ENCODE assay signal across 36 mouse cellular contexts in genomic region chr7:18710846-18711245, GRCm38 (mm10). TPM values are rescaled to one million over a fixed set of nuclear protein-coding genes. Genes with fewer than 3 reads are reported as not detected.
"Had no signal": no experiment of that assay in that cellular context is flagged by ENCODE, and none has a peak within 500 bp of the region (broad histone marks: within the 10 kb centered on the region; RNA-seq: fewer than 3 reads in every experiment).

No protein-coding gene starts in this region.

- H3K9me3 ChIP-seq: heart, embryonic 10.5 days; heart, embryonic 13.5 days; heart, embryonic 15.5 days; hindbrain, embryonic 10.5 days; hindbrain, embryonic 12.5 days; hindbrain, embryonic 13.5 days; hindbrain, embryonic 15.5 days; intestine, embryonic 15.5 days; kidney, embryonic 15.5 days had no signal

- DNase-seq: heart, postnatal 14 days; heart, postnatal 36 days; heart, postnatal 4 days; kidney, adult 11 months; kidney, adult 18-20 months; kidney, adult 8-10 months; kidney, postnatal 10 days; layer of hippocampus, adult 9-11 months; layer of hippocampus, postnatal 36 days had no signal

- H3K4me1 ChIP-seq: heart, embryonic 10.5 days; heart, embryonic 13.5 days; heart, embryonic 15.5 days; hindbrain, embryonic 10.5 days; hindbrain, embryonic 12.5 days; hindbrain, embryonic 13.5 days; hindbrain, embryonic 15.5 days; intestine, embryonic 15.5 days; kidney, embryonic 15.5 days had no signal

- H3K4me3 ChIP-seq: heart, embryonic 10.5 days; heart, embryonic 12.5 days; heart, embryonic 13.5 days; heart, embryonic 15.5 days; hindbrain, embryonic 10.5 days; hindbrain, embryonic 12.5 days; hindbrain, embryonic 13.5 days; hindbrain, embryonic 15.5 days; intestine, embryonic 15.5 days; kidney, embryonic 15.5 days; layer of hippocampus, adult 2 months had no signal

- H3K27me3 ChIP-seq: heart, embryonic 12.5 days; heart, embryonic 13.5 days; heart, embryonic 15.5 days; hindbrain, embryonic 12.5 days; hindbrain, embryonic 13.5 days; hindbrain, embryonic 15.5 days; intestine, embryonic 15.5 days; kidney, embryonic 15.5 days had no signal

- H3K36me3 ChIP-seq: heart, embryonic 10.5 days; heart, embryonic 12.5 days; heart, embryonic 13.5 days; heart, embryonic 15.5 days; hindbrain, embryonic 10.5 days; hindbrain, embryonic 12.5 days; hindbrain, embryonic 13.5 days; hindbrain, embryonic 15.5 days; intestine, embryonic 15.5 days; kidney, embryonic 15.5 days had no signal

- ATAC-seq: hindbrain, embryonic 16.5 days; inflammation-experienced regulatory T-cells, adult 6 months; intestine, embryonic 15.5 days; intestine, embryonic 16.5 days; intestine, postnatal 0 days had no signal

- H3K27ac ChIP-seq: heart, embryonic 10.5 days; heart, embryonic 13.5 days; heart, embryonic 15.5 days; hindbrain, embryonic 10.5 days; hindbrain, embryonic 12.5 days; hindbrain, embryonic 13.5 days; hindbrain, embryonic 14.5 days; hindbrain, embryonic 15.5 days; hindbrain, postnatal 0 days; intestine, embryonic 15.5 days; kidney, embryonic 15.5 days; kidney, postnatal 0 days; layer of hippocampus, adult 2 months had no signal

- H3K9ac ChIP-seq: heart, embryonic 12.5 days; heart, embryonic 13.5 days; heart, embryonic 15.5 days; hindbrain, embryonic 12.5 days; hindbrain, embryonic 13.5 days; hindbrain, embryonic 14.5 days; hindbrain, embryonic 15.5 days; intestine, embryonic 15.5 days; kidney, embryonic 15.5 days had no signal

- H3K4me2 ChIP-seq: heart, embryonic 12.5 days; heart, embryonic 13.5 days; heart, embryonic 15.5 days; hindbrain, embryonic 12.5 days; hindbrain, embryonic 13.5 days; hindbrain, embryonic 14.5 days; hindbrain, embryonic 15.5 days; intestine, embryonic 15.5 days; kidney, embryonic 15.5 days had no signal

RNA-seq across cellular contexts. Expression of gene Psg22, which starts 7.0 kb away (rescaled TPM):
- polyA plus RNA-seq: heart, embryonic 10.5 days; heart, embryonic 12.5 days; heart, embryonic 13.5 days; heart, embryonic 14.5 days; heart, embryonic 16.5 days; hindbrain, embryonic 10.5 days; hindbrain, embryonic 11.5 days; hindbrain, embryonic 12.5 days; hindbrain, embryonic 13.5 days; hindbrain, embryonic 14.5 days; hindbrain, embryonic 15.5 days; hindbrain, embryonic 16.5 days; hindbrain, postnatal 0 days; inflammation-experienced regulatory T-cells, adult 6 months; intestine, embryonic 14.5 days; intestine, embryonic 15.5 days; intestine, embryonic 16.5 days; intestine, postnatal 0 days; kidney, embryonic 14.5 days; kidney, embryonic 15.5 days; kidney, embryonic 16.5 days; kidney, postnatal 0 days; large intestine, adult 2 months had no signal

RNA-seq across cellular contexts. Expression of gene Psg20, which starts 24.9 kb away (rescaled TPM):
- polyA plus RNA-seq: heart, embryonic 10.5 days; heart, embryonic 12.5 days; heart, embryonic 13.5 days; heart, embryonic 14.5 days; heart, embryonic 15.5 days; heart, embryonic 16.5 days; heart, postnatal 0 days; hindbrain, embryonic 10.5 days; hindbrain, embryonic 11.5 days; hindbrain, embryonic 12.5 days; hindbrain, embryonic 13.5 days; hindbrain, embryonic 14.5 days; hindbrain, embryonic 16.5 days; hindbrain, postnatal 0 days; inflammation-experienced regulatory T-cells, adult 6 months; intestine, embryonic 14.5 days; intestine, embryonic 15.5 days; intestine, embryonic 16.5 days; intestine, postnatal 0 days; kidney, adult 2 months; kidney, embryonic 14.5 days; kidney, embryonic 15.5 days; kidney, embryonic 16.5 days; kidney, postnatal 0 days; large intestine, adult 2 months had no signal

RNA-seq across cellular contexts. Expression of gene Psg21, which starts 54.3 kb away (rescaled TPM):
- polyA plus RNA-seq: heart, embryonic 10.5 days; heart, embryonic 12.5 days; heart, embryonic 13.5 days; heart, embryonic 14.5 days; heart, embryonic 15.5 days; heart, embryonic 16.5 days; heart, postnatal 0 days; hindbrain, embryonic 10.5 days; hindbrain, embryonic 11.5 days; hindbrain, embryonic 12.5 days; hindbrain, embryonic 13.5 days; hindbrain, embryonic 14.5 days; hindbrain, embryonic 15.5 days; hindbrain, embryonic 16.5 days; hindbrain, postnatal 0 days; inflammation-experienced regulatory T-cells, adult 6 months; intestine, embryonic 14.5 days; intestine, embryonic 15.5 days; intestine, embryonic 16.5 days; intestine, postnatal 0 days; kidney, adult 2 months; kidney, embryonic 14.5 days; kidney, embryonic 15.5 days; kidney, embryonic 16.5 days; kidney, postnatal 0 days; large intestine, adult 2 months had no signal
